Mouse (Mus musculus) spleen, adult 2 months (tissue): Measurements from ENCODE around the gene Ugt2b38. TPM values are rescaled to one million over a fixed set of nuclear protein-coding genes. Genes with fewer than 3 reads are reported as not detected.
"Not testable (repeated sequence)": the region's sequence is repeated elsewhere in the genome, so short reads cannot be mapped to it uniquely, and the experiment has no call there.

Experiments
- DNase-seq, 2 experiments: peaks; one replicate each; pipeline versions ENCODE4 v3.0.0 to v3.0.0-alpha.2; 2012 to 2021; ENCODE audit warnings: low spot score in 2 of 2, low read depth in 1 of 2
- H3K27ac ChIP-seq: fragments of 200-500 bp; 2 replicates; pipeline ENCODE4 v1.5.1; 2012; ENCODE audit warnings: low read length, inconsistent platforms; ENCODE audit not compliant: insufficient read depth
- H3K27me3 ChIP-seq: fragments of 200-500 bp; 2 replicates; pipeline ENCODE4 v1.6.1; 2012; ENCODE audit warnings: mild to moderate bottlenecking, moderate library complexity, low read length, inconsistent platforms; ENCODE audit not compliant: control insufficient read depth, insufficient read depth
- H3K36me3 ChIP-seq: fragments of 200-500 bp; 2 replicates; pipeline ENCODE4 v1.6.1; 2012; ENCODE audit warnings: mild to moderate bottlenecking, low read length, inconsistent platforms; ENCODE audit not compliant: control insufficient read depth, insufficient read depth
- H3K4me1 ChIP-seq: fragments of 200-500 bp; 2 replicates; pipeline ENCODE4 v1.6.1; 2011; ENCODE audit warnings: inconsistent platforms; ENCODE audit not compliant: control insufficient read depth, insufficient read depth, insufficient read length
- H3K4me3 ChIP-seq: fragments of 200-500 bp; 2 replicates; pipeline ENCODE4 v1.5.1; 2011; ENCODE audit warnings: mild to moderate bottlenecking, inconsistent platforms; ENCODE audit not compliant: insufficient read depth, insufficient read length; ENCODE audit errors: extremely low read depth
- CTCF ChIP-seq: fragments of 200-500 bp; IDR thresholded peaks from 2 replicates; pipeline ENCODE4 v1.5.1; 2011; ENCODE audit warnings: mild to moderate bottlenecking, inconsistent platforms; ENCODE audit not compliant: insufficient read depth, insufficient read length, insufficient replicate concordance; ENCODE audit errors: extremely low read depth
- POLR2A ChIP-seq: fragments of 200-500 bp; IDR thresholded peaks from 2 replicates; pipeline ENCODE4 v1.6.1; 2011; ENCODE audit warnings: low read depth, low read length, inconsistent platforms
- WGBS: fragments of 180-500 bp; shearing (Covaris S2); methylation state at CpG from one replicate; pipeline ENCODE4 v1.1.7; 2018; 5-methylcytosine and 5-hydroxymethylcytosine counted together
- polyA plus RNA-seq: library from polyadenylated mRNA; depleted of rRNA; stranded (reverse); fragments of >200 nt; gene quantifications from 2 replicates; pipeline ENCODE4 v1.2.3, GENCODE M21; 2012; rRNA removed

Ugt2b38 gene
- polyA plus RNA-seq = not detected in 2 replicates

GRCm38 (mm10) chr5:87424041-87424440, at the start of gene Ugt2b38:
TSS of gene Ugt2b38 (minus strand) at chr5:87424203.
- not testable (repeated sequence) for H3K27ac ChIP-seq, DNase-seq, H3K36me3 ChIP-seq, H3K4me1 ChIP-seq, H3K4me3 ChIP-seq, H3K27me3 ChIP-seq
- 98% methylated on average over 1 of the region's 2 CpGs for WGBS

GRCm38 (mm10) chr5:87458810-87459209, 34.8 kb upstream of the Ugt2b38 start:
- DNase-seq = no peak
- no peak overlapping the region for H3K4me3 ChIP-seq
- H3K27ac ChIP-seq = no peak overlapping the region
- H3K27me3 ChIP-seq = no peaks in the 10 kb centered on the region
- WGBS = 49% methylated on average over 1 of the region's 1 CpGs
- no peak for TF ChIP-seq CTCF
- TF ChIP-seq POLR2A = no peak
- no peaks in the 10 kb centered on the region for H3K4me1 ChIP-seq
- H3K36me3 ChIP-seq = no peaks in the 10 kb centered on the region

- no peaks in the 10 kb centered on the region for H3K4me1 ChIP-seq
- H3K27ac ChIP-seq = no peak overlapping the region
- TF ChIP-seq CTCF (no peak), POLR2A (no peak)
- no peak overlapping the region for H3K4me3 ChIP-seq
- DNase-seq = no peak
- H3K36me3 ChIP-seq = no peaks in the 10 kb centered on the region
- no peaks in the 10 kb centered on the region for H3K27me3 ChIP-seq
Measured at GRCm38 (mm10) chr5:87457701-87458100, 33.7 kb upstream of the Ugt2b38 start.

GRCm38 (mm10) chr5:87456216-87456850, 32.3 kb upstream of the Ugt2b38 start:
- H3K27me3 ChIP-seq = no peaks in the 10 kb centered on the region
- no peak overlapping the region for H3K4me3 ChIP-seq
- 89% methylated on average over 3 of the region's 3 CpGs for WGBS
- no peak overlapping the region for H3K27ac ChIP-seq
- TF ChIP-seq POLR2A = no peak
- no peak for TF ChIP-seq CTCF
- H3K36me3 ChIP-seq = no peaks in the 10 kb centered on the region
- no peaks in the 10 kb centered on the region for H3K4me1 ChIP-seq
- DNase-seq = no peak

GRCm38 (mm10) chr5:87455519-87455918, 31.5 kb upstream of the Ugt2b38 start:
- Histone ChIP-seq H3K4me1 (no peaks in the 10 kb centered on the region), H3K27me3 (no peaks in the 10 kb centered on the region), H3K27ac (no peak overlapping the region), H3K4me3 (no peak overlapping the region), H3K36me3 (no peaks in the 10 kb centered on the region)
- no peak for TF ChIP-seq POLR2A
- no peak for TF ChIP-seq CTCF
- DNase-seq = no peak

GRCm38 (mm10) chr5:87452514-87452913, 28.5 kb upstream of the Ugt2b38 start:
- not testable (repeated sequence) for H3K36me3 ChIP-seq, H3K27me3 ChIP-seq, H3K27ac ChIP-seq, H3K4me3 ChIP-seq, H3K4me1 ChIP-seq, DNase-seq
- 65% methylated on average over 3 of the region's 5 CpGs for WGBS

GRCm38 (mm10) chr5:87436264-87436663, 12.3 kb upstream of the Ugt2b38 start:
- H3K4me3 ChIP-seq = no peak overlapping the region
- TF ChIP-seq POLR2A = no peak
- TF ChIP-seq CTCF = no peak
- no peak for DNase-seq
- WGBS = 49% methylated on average over 3 of the region's 3 CpGs
- H3K4me1 ChIP-seq = no peaks in the 10 kb centered on the region
- H3K27me3 ChIP-seq = no peaks in the 10 kb centered on the region
- H3K36me3 ChIP-seq = no peaks in the 10 kb centered on the region
- no peak overlapping the region for H3K27ac ChIP-seq
